Mouse (Mus musculus): ENCODE data around the gene Amotl1. TPM values are rescaled to one million over a fixed set of nuclear protein-coding genes. Genes with fewer than 3 reads are reported as not detected.

The Amotl1 gene
- polyA plus RNA-seq, 1 experiment, result 42.4 TPM

Other genes with a start within 250 kb of the Amotl1 start
- gene Kdm4d, start 144.6 kb downstream of the Amotl1 start, polyA plus RNA-seq (2012; rRNA removed), result 0.49 and 0.55 TPM in 2 replicates
- gene Cwc15, start 144.4 kb downstream of the Amotl1 start, polyA plus RNA-seq (2012; rRNA removed), result 19.1 and 19.2 TPM in 2 replicates
- 7.1 and 7.4 TPM in 2 replicates for gene Piwil4, start 95.7 kb upstream of the Amotl1 start, polyA plus RNA-seq (2012; rRNA removed)
- gene Fut4, start 107.3 kb upstream of the Amotl1 start, polyA plus RNA-seq (2012; rRNA removed), result 12.0 and 18.6 TPM in 2 replicates
- 0.41 and 0.99 TPM in 2 replicates for gene 1700012B09Rik, start 126.0 kb upstream of the Amotl1 start, polyA plus RNA-seq (2012; rRNA removed)
- gene Mre11a, start 139.6 kb upstream of the Amotl1 start, polyA plus RNA-seq (2012; rRNA removed), result 4.5 and 5.3 TPM in 2 replicates
- 8.7 and 10.8 TPM in 2 replicates for gene Ankrd49, start 139.8 kb upstream of the Amotl1 start, polyA plus RNA-seq (2012; rRNA removed)
- 0.05 TPM in 1 of 2 replicates, not detected in the other for gene Gpr83, start 215.2 kb upstream of the Amotl1 start, polyA plus RNA-seq (2012; rRNA removed)

Measured in gonadal fat pad, adult 2 months (tissue).